Mouse (Mus musculus): ENCODE measurements around the gene Ctsh. TPM values are rescaled to one million over a fixed set of nuclear protein-coding genes. Genes with fewer than 3 reads are reported as not detected.

The Ctsh gene
- polyA plus RNA-seq (2012; ENCODE audit: insufficient read depth, low replicate concordance) = 28.9 TPM in 1 of 2 replicates, not detected in the other

- H3K4me1 ChIP-seq = peaks cover 11% of the 10 kb centered on the region
- TF ChIP-seq FLI1 (IDR thresholded peaks at IDR 0.05; ENCODE audit: low read length) (no peak), GATA1 (IDR thresholded peaks at IDR 0.05; ENCODE audit: borderline replicate concordance, low read length) (no peak)
- 0 out of 2 replicates have a peak, but pooled peaks cover 2% of the 10 kb centered on the region for H3K9me3 ChIP-seq
- no peaks in the 10 kb centered on the region for H3K36me3 ChIP-seq (replicated peaks; ENCODE audit: low read length)
- peaks cover 35% of the 10 kb centered on the region for H3K27me3 ChIP-seq (replicated peaks)
- H3K4me3 ChIP-seq (replicated peaks) = peak within 1 kb of the TSS; percentile 90
Observed at GRCm38 (mm10) chr9:90053852-90054251, at the start of gene Ctsh. Gene Ctsh, plus strand, starts transcription at chr9:90054152.

- Histone ChIP-seq H3K27me3 (replicated peaks) (peaks cover 5% of the 10 kb centered on the region), H3K36me3 (replicated peaks; ENCODE audit: low read length) (no peaks in the 10 kb centered on the region), H3K4me1 (peaks cover 8% of the 10 kb centered on the region), H3K9me3 (no peaks in the 10 kb centered on the region), H3K4me3 (replicated peaks) (no peak overlapping the region)
- TF ChIP-seq GATA1 (IDR thresholded peaks at IDR 0.05; ENCODE audit: borderline replicate concordance, low read length) = no peak
- TF ChIP-seq FLI1 (IDR thresholded peaks at IDR 0.05; ENCODE audit: low read length) = no peak
Observed at GRCm38 (mm10) chr9:90006432-90006831, 47.5 kb upstream of the Ctsh start.

- Histone ChIP-seq H3K4me3 (replicated peaks) (no peak overlapping the region), H3K9me3 (no peaks in the 10 kb centered on the region), H3K36me3 (replicated peaks; ENCODE audit: low read length) (no peaks in the 10 kb centered on the region), H3K27me3 (replicated peaks) (peaks cover 5% of the 10 kb centered on the region), H3K4me1 (peaks cover 4% of the 10 kb centered on the region)
- TF ChIP-seq GATA1 (IDR thresholded peaks at IDR 0.05; ENCODE audit: borderline replicate concordance, low read length) = no peak
- TF ChIP-seq FLI1 (IDR thresholded peaks at IDR 0.05; ENCODE audit: low read length) = no peak
Observed at GRCm38 (mm10) chr9:90007094-90007493, 46.9 kb upstream of the Ctsh start.

GRCm38 (mm10) chr9:90008138-90008537 is 45.8 kb upstream of the Ctsh start:
- TF ChIP-seq FLI1 (IDR thresholded peaks at IDR 0.05; ENCODE audit: low read length) = no peak
- no peak for TF ChIP-seq GATA1 (IDR thresholded peaks at IDR 0.05; ENCODE audit: borderline replicate concordance, low read length)

GRCm38 (mm10) chr9:90011849-90012248 is 42.1 kb upstream of the Ctsh start:
- Histone ChIP-seq H3K4me1 (no peaks in the 10 kb centered on the region), H3K9me3 (peaks cover 7% of the 10 kb centered on the region; the same call in 1 of the 2 replicates), H3K36me3 (replicated peaks; ENCODE audit: low read length) (no peaks in the 10 kb centered on the region), H3K27me3 (replicated peaks) (peaks cover 4% of the 10 kb centered on the region), H3K4me3 (replicated peaks) (no peak overlapping the region)
- TF ChIP-seq FLI1 (IDR thresholded peaks at IDR 0.05; ENCODE audit: low read length) = no peak
- no peak for TF ChIP-seq GATA1 (IDR thresholded peaks at IDR 0.05; ENCODE audit: borderline replicate concordance, low read length)

More at GRCm38 (mm10) chr9:90008138-90008537, 45.8 kb upstream of the Ctsh start:
- H3K27me3 ChIP-seq (replicated peaks) = peaks cover 5% of the 10 kb centered on the region
- H3K4me3 ChIP-seq (replicated peaks) = no peak overlapping the region
- H3K36me3 ChIP-seq (replicated peaks; ENCODE audit: low read length) = no peaks in the 10 kb centered on the region
- H3K9me3 ChIP-seq = no peaks in the 10 kb centered on the region
- no peaks in the 10 kb centered on the region for H3K4me1 ChIP-seq

GRCm38 (mm10) chr9:90014649-90015048 is 39.3 kb upstream of the Ctsh start:
- TF ChIP-seq GATA1 (IDR thresholded peaks at IDR 0.05; ENCODE audit: borderline replicate concordance, low read length) (no peak), FLI1 (IDR thresholded peaks at IDR 0.05; ENCODE audit: low read length) (no peak)
- H3K9me3 ChIP-seq = peaks cover 10% of the 10 kb centered on the region; the same call in 1 of the 2 replicates
- peaks cover 5% of the 10 kb centered on the region for H3K27me3 ChIP-seq (replicated peaks)
- no peak overlapping the region for H3K4me3 ChIP-seq (replicated peaks)
- no peaks in the 10 kb centered on the region for H3K4me1 ChIP-seq
- no peaks in the 10 kb centered on the region for H3K36me3 ChIP-seq (replicated peaks; ENCODE audit: low read length)

- Histone ChIP-seq H3K36me3 (replicated peaks; ENCODE audit: low read length) (no peaks in the 10 kb centered on the region), H3K4me3 (replicated peaks) (no peak overlapping the region), H3K27me3 (replicated peaks) (peaks cover 12% of the 10 kb centered on the region), H3K4me1 (no peaks in the 10 kb centered on the region), H3K9me3 (peaks cover 10% of the 10 kb centered on the region; the same call in 1 of the 2 replicates)
- TF ChIP-seq GATA1 (IDR thresholded peaks at IDR 0.05; ENCODE audit: borderline replicate concordance, low read length) = no peak
- no peak for TF ChIP-seq FLI1 (IDR thresholded peaks at IDR 0.05; ENCODE audit: low read length)
Observed at GRCm38 (mm10) chr9:90016204-90016603, 37.7 kb upstream of the Ctsh start.

- H3K27me3 ChIP-seq (replicated peaks) = peaks cover 16% of the 10 kb centered on the region
- H3K36me3 ChIP-seq (replicated peaks; ENCODE audit: low read length) = no peaks in the 10 kb centered on the region
- no peaks in the 10 kb centered on the region for H3K4me1 ChIP-seq
- H3K4me3 ChIP-seq (replicated peaks) = no peak overlapping the region
- H3K9me3 ChIP-seq = peaks cover 13% of the 10 kb centered on the region; the same call in 1 of the 2 replicates
- TF ChIP-seq FLI1 (IDR thresholded peaks at IDR 0.05; ENCODE audit: low read length) (no peak), GATA1 (IDR thresholded peaks at IDR 0.05; ENCODE audit: borderline replicate concordance, low read length) (no peak)
Observed at GRCm38 (mm10) chr9:90020866-90021265, 33.1 kb upstream of the Ctsh start.

- no peak for TF ChIP-seq FLI1 (IDR thresholded peaks at IDR 0.05; ENCODE audit: low read length)
- no peak for TF ChIP-seq GATA1 (IDR thresholded peaks at IDR 0.05; ENCODE audit: borderline replicate concordance, low read length)
- no peaks in the 10 kb centered on the region for H3K4me1 ChIP-seq
- H3K36me3 ChIP-seq (replicated peaks; ENCODE audit: low read length) = no peaks in the 10 kb centered on the region
- no peak overlapping the region for H3K4me3 ChIP-seq (replicated peaks)
- H3K27me3 ChIP-seq (replicated peaks) = peaks cover 12% of the 10 kb centered on the region
- H3K9me3 ChIP-seq = 0 out of 2 replicates have a peak, but pooled peaks cover 9% of the 10 kb centered on the region
Observed at GRCm38 (mm10) chr9:90021442-90021841, 32.5 kb upstream of the Ctsh start.

GRCm38 (mm10) chr9:90027709-90028108 is 26.2 kb upstream of the Ctsh start:
- no peaks in the 10 kb centered on the region for H3K36me3 ChIP-seq (replicated peaks; ENCODE audit: low read length)
- TF ChIP-seq GATA1 (IDR thresholded peaks at IDR 0.05; ENCODE audit: borderline replicate concordance, low read length) (no peak), FLI1 (IDR thresholded peaks at IDR 0.05; ENCODE audit: low read length) (no peak)

More at GRCm38 (mm10) chr9:90027709-90028108, 26.2 kb upstream of the Ctsh start:
- Histone ChIP-seq H3K4me3 (replicated peaks) (no peak overlapping the region), H3K4me1 (no peaks in the 10 kb centered on the region), H3K9me3 (peaks cover 4% of the 10 kb centered on the region; the same call in 1 of the 2 replicates), H3K27me3 (replicated peaks) (no peaks in the 10 kb centered on the region)
